Mouse (Mus musculus) brain, adult 2 months (tissue): ENCODE data around the gene Gm17577.
"Not testable (repeated sequence)": the region's sequence is repeated elsewhere in the genome, so short reads cannot be mapped to it uniquely, and the experiment has no call there.

Experiments used
- DNase-seq: peaks from one replicate; pipeline ENCODE4 v3.0.0; 2011; ENCODE audit warnings: low read depth, low spot score

Gm17577 gene

DNA sequence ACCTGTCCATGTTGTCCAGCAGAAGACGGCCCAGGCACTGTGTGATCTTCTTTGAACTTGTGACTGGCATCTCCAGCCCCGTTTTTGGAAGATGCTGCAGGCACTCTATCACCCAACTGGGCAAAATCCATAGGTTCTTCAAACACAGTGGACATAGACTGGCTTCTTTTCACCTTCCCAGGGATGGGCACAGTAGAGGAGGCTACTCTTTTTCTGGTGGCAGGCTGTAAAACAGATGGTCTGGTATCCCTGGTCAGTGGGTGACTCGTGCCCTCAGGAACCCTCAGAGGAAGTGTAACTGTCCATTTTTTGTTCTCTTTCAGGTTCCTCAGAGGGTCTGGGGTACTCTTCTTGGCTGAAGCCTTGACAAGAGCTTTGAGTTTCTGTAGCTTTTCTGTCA lies at the start of gene Gm17577:
Gm17577 (minus strand) TSS at position 101 of the 400 bp plus-strand sequence.
- not testable (repeated sequence) for DNase-seq

DNA sequence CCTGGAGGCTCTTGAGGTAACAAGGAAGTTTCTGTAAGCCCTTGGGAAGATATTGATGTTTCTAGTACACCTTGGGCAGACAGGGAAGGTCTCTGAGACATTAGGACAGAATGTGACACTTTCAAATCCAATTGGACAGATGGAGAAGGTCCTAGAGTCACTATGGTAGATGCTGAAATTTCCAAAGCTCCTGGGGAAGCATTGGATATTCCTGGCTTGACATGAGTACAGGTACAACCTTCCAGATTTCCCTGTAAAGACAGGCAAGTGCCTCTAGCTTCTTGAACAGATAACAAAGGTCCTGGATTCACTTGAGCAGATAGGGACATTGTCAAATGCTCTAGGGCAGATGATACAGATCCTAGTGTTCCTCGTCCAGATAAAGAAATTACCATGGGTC lies 24.3 kb downstream of the Gm17577 start, which contains the start of gene Srsx:
Srsx (minus strand) TSS at position 101 of the 400 bp plus-strand sequence.
- not testable (repeated sequence) for DNase-seq
